Mouse (Mus musculus) left cerebral cortex, adult 18-20 months (tissue): ENCODE data around the gene M6pr. TPM values are rescaled to one million over a fixed set of nuclear protein-coding genes. Genes with fewer than 3 reads are reported as not detected.
"Not testable (repeated sequence)": the region's sequence is repeated elsewhere in the genome, so short reads cannot be mapped to it uniquely, and the experiment has no call there.

ENCODE experiments used
- DNase-seq, 2 experiments: peaks; one replicate each; pipeline ENCODE4 v3.0.0; 2021 to 2022; ENCODE audit warnings: low spot score in 2 of 2, mixed read lengths in 1 of 2
- total RNA-seq, 2 experiments: library from RNA; stranded (reverse); gene quantifications; 2 replicates each; pipeline ENCODE4 v1.2.3; 2021

The M6pr gene
- total RNA-seq, 2 experiments from 2014 or later = 72.9 to 79.3 TPM

- no peak for DNase-seq
Observed at GRCm38 (mm10) chr6:122340349-122341000, 32.0 kb downstream of the M6pr start, which contains the start of gene Phc1. Phc1 (minus strand) TSS chr6:122340561.

- DNase-seq = no peak
Observed at GRCm38 (mm10) chr6:122341038-122341810, 32.7 kb downstream of the M6pr start.

GRCm38 (mm10) chr6:122342125-122342524, 33.6 kb downstream of the M6pr start:
- no peak for DNase-seq

- DNase-seq = no peak
Observed at GRCm38 (mm10) chr6:122343719-122344118, 35.2 kb downstream of the M6pr start.

- no peak for DNase-seq
Observed at GRCm38 (mm10) chr6:122344386-122345116, 36.0 kb downstream of the M6pr start.

GRCm38 (mm10) chr6:122345731-122346130, 37.2 kb downstream of the M6pr start:
- DNase-seq = no peak

GRCm38 (mm10) chr6:122346399-122346798, 37.9 kb downstream of the M6pr start:
- no peak for DNase-seq

- DNase-seq = not testable (repeated sequence)
Observed at GRCm38 (mm10) chr6:122347326-122347725, 38.8 kb downstream of the M6pr start.

- DNase-seq = no peak
Observed at GRCm38 (mm10) chr6:122355909-122356308, 47.4 kb downstream of the M6pr start.

- no peak for DNase-seq
Observed at GRCm38 (mm10) chr6:122357089-122357488, 48.6 kb downstream of the M6pr start.

GRCm38 (mm10) chr6:122365706-122366105, 57.2 kb downstream of the M6pr start:
- DNase-seq = no peak

- DNase-seq = no peak
Observed at GRCm38 (mm10) chr6:122366287-122366686, 57.8 kb downstream of the M6pr start.

- no peak for DNase-seq
Observed at GRCm38 (mm10) chr6:122366976-122367375, 58.5 kb downstream of the M6pr start.

Other genes starting within 250 kb of the M6pr start
- under 1 TPM in 1 of 2 experiments, not detected in 1; 0.23 TPM for gene Klrg1, start 25.8 kb upstream of the M6pr start, total RNA-seq
- 10 to 100 TPM; 58.2 to 62.3 TPM for gene Phc1, start 31.8 kb downstream of the M6pr start, total RNA-seq
- 10 to 100 TPM; 56.3 to 59.9 TPM for gene Rimklb, start 190.0 kb downstream of the M6pr start, total RNA-seq
- under 1 TPM; 0.40 to 0.96 TPM for gene Mfap5, start 197.1 kb downstream of the M6pr start, total RNA-seq
- gene Aicda, start 245.1 kb downstream of the M6pr start, total RNA-seq = not detected